Mouse (Mus musculus) A20 (cell line): Measurements from ENCODE around the gene Syt8.
A peak's percentile ranks its signal among the peaks of the same experiment; 100 is the strongest.
"Not testable (repeated sequence)": the region's sequence is repeated elsewhere in the genome, so short reads cannot be mapped to it uniquely, and the experiment has no call there.

Experiments
- DNase-seq: peaks from one replicate; pipeline ENCODE4 v3.0.0-alpha.2; 2011; ENCODE audit warnings: low read depth, low spot score

Gene Syt8

GRCm38 (mm10) chr7:142434137-142434865 is at the start of gene Syt8:
Syt8 (plus strand) TSS chr7:142434850.
- no peak for DNase-seq

GRCm38 (mm10) chr7:142385742-142386403 is 48.8 kb upstream of the Syt8 start:
- DNase-seq: no peak

GRCm38 (mm10) chr7:142386621-142387201 is 47.9 kb upstream of the Syt8 start:
- no peak for DNase-seq

DNA sequence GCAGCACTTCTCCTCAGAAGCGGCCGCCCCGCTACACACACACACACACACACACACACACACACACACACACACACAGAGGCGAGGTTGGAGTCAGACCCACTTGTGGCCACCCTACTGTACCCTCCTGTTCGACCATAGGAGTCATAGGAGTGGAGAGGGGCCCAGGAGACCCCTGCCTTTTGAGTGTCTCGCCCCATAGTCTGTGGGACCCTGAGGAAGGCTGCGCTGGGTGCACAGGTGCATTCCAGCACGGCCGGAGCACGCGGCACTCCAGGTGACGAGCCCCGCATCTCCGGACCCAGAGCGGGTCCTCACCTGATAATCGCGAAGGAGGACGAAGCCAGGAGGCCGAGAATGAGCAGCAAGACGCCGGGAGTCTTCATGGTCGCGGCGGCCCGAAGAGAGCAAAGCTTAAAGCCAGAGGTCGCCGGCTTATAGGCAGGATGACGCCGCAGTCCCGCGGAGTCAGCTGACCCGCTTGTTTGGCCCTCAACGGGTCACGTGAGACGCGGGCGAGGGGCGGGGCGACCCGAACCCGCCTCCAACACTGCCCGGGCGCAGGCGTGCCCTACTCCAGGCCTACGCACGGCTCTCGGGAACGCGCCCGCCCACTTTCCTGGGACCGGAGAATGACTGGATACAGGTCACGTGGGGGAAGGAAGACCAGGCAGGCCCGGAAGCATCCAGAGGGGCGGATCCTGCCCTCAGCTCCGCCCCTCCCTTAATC is 47.1 kb upstream of the Syt8 start, which contains the start of gene Ctsd:
TSS of gene Ctsd (minus strand) at position 620 of the 730 bp plus-strand sequence.
- peak; percentile 93 for DNase-seq

GRCm38 (mm10) chr7:142388198-142388597 is 46.5 kb upstream of the Syt8 start:
- no peak for DNase-seq

DNA sequence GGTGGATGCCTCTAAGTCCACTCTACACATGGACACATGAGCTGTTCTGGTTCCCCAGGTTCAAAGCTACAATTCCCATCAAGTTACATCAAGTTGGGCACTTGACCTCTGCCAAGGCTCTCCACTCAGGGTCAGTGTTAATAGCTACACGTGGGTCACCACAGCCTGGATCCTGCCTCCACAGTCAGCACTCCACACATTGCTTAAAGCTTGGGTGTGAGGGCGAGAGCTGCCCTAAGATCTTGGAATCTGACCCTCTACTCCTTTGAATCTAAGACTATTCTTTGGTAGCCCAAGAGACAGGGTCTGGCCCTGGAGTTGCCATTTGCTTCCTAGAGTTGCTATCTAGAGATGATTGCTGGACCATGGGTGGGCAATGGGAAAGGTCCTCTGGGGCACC is 45.9 kb upstream of the Syt8 start:
- no peak for DNase-seq

- DNase-seq: peak; percentile 10
These were observed 44.5 kb upstream of the Syt8 start for GRCm38 (mm10) chr7:142389961-142390650.

DNA sequence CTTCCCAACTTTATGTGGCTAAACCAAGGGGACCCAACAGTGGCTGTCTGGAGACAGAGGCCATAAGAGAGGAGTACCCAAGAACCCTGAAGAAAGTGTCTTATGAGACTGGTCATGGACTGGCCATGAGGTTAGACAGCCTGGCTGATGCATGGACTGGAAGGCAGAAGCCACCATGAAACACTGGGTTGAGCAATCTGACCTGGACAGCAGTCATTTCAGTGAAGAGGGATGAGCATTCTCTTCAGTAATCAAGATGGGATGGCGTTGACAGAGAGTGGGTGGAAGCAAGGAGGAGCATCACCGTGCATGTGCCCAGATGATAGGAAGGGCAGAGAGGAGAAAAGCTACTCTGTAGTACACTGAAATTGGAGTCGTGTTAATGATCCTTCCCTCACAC is 43.5 kb upstream of the Syt8 start:
- DNase-seq: no peak

- DNase-seq: no peak
These were observed 43.0 kb upstream of the Syt8 start for GRCm38 (mm10) chr7:142391609-142392008.

GRCm38 (mm10) chr7:142393191-142393590 is 41.5 kb upstream of the Syt8 start:
- peak; percentile 48 for DNase-seq

- peak; percentile 16 for DNase-seq
These were observed 40.1 kb upstream of the Syt8 start for GRCm38 (mm10) chr7:142394261-142395190.

GRCm38 (mm10) chr7:142395472-142395871 is 39.2 kb upstream of the Syt8 start:
- no peak for DNase-seq

DNA sequence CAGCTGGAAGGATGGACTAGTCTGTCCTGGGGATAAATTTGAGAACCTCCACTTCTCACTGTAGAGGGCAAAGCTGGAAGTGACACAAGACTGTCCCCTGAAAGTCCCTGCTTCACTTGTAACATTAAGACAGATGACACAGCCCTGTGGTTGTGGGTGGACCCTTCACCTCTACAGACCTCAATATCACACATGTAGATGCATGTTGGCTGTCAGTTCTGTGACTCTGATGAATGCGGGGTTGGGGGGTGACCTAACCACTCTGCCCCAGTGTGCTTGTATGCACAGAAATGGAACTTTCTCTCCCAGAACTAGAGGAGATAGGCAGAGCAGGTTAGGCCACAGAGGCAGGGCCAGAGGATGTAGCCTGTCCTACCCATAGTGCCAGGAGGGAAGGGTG is 38.0 kb upstream of the Syt8 start:
- no peak for DNase-seq

GRCm38 (mm10) chr7:142398052-142398451 is 36.6 kb upstream of the Syt8 start:
- no peak for DNase-seq

DNA sequence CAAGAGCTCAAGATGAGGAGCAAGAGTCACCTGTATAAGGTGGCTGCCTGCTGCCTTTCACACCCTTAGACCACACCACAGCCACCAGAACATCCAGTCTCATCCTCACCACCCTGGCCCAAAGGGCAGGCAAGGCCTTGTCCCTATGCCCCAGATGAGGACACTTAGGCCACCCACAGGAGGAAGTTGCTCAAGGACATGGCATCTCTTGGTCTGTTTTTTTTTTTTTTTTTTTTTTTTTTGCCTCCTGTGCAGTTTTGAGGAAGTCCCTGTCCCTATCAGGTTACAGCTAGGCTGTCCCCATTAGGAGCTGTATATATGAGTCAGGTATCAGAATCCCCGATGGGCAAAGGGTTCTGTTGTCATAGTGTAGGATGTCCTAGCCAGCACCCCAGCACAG is 35.4 kb upstream of the Syt8 start:
- DNase-seq: peak; percentile 34

DNA sequence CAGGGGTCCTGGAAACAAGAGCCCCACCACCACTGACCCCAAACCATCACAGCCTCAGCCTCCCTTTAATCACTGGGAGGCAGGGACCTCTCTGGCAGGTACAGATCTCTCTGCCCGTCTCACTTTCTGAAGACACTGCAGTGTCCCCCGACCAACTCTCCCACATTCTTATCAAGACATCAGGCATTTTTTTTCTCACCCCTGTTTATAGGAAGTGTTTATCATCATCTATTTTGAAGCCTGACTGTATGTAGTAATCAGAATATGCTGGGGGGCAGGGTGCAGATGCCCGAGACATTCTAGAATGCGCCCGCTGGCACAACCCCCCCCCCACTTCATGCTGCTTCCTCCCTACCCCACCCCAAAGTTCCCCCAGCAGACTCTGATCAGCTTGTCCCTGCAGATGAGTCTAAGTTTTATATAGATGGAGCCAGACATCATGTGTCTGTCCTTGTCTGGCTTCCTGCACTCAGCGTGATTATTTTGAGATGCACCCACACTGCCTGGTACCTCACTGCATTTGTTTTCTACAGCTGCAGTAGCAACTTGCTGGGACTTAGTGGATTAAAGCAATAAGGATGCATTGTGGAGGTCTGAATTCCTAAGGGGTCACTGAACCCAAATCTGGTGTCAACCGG is 34.4 kb upstream of the Syt8 start:
- no peak for DNase-seq

GRCm38 (mm10) chr7:142400750-142401142 is 33.9 kb upstream of the Syt8 start:
- no peak for DNase-seq

- DNase-seq: no peak
These were observed 31.1 kb upstream of the Syt8 start for GRCm38 (mm10) chr7:142403591-142403990.

- DNase-seq: not testable (repeated sequence)
These were observed 29.5 kb upstream of the Syt8 start for GRCm38 (mm10) chr7:142405134-142405533.

GRCm38 (mm10) chr7:142407935-142408334 is 26.7 kb upstream of the Syt8 start:
- no peak for DNase-seq
